In genomic region chr7:113167092-113167491, GRCm38 (mm10) we compare ENCODE assay signal across 10 mouse cellular contexts. TPM values are rescaled to one million over a fixed set of nuclear protein-coding genes. Genes with fewer than 3 reads are reported as not detected.
DNase-seq lines count a peak whose midpoint lies in the region; ATAC-seq and TF ChIP-seq lines count a peak whose summit lies in the region.
"Had no signal": no experiment of that assay in that cellular context is flagged by ENCODE, and none has a peak within 500 bp of the region (broad histone marks: within the 10 kb centered on the region; RNA-seq: fewer than 3 reads in every experiment).

No protein-coding gene starts in this region.

- peak overlapping the region; percentile 49 for H3K27ac ChIP-seq in layer of hippocampus, adult 2 months
- H3K27ac ChIP-seq in embryonic facial prominence, embryonic 14.5 days (replicated peaks; ENCODE audit: low read depth, low read length) = no peak overlapping the region
- H3K27ac ChIP-seq: embryonic facial prominence, embryonic 15.5 days; midbrain, embryonic 12.5 days had no signal

- no peak overlapping the region for H3K4me3 ChIP-seq in layer of hippocampus, adult 2 months
- no peak overlapping the region for H3K4me3 ChIP-seq in embryonic facial prominence, embryonic 14.5 days (ENCODE audit: low read depth, low read length)
- H3K4me3 ChIP-seq: embryonic facial prominence, embryonic 15.5 days; midbrain, embryonic 12.5 days had no signal

- H3K36me3 ChIP-seq in embryonic facial prominence, embryonic 14.5 days (ENCODE audit: control insufficient read depth, insufficient read depth, low read length) = no peaks in the 10 kb centered on the region
- H3K36me3 ChIP-seq: embryonic facial prominence, embryonic 15.5 days; midbrain, embryonic 12.5 days had no signal

- WGBS in embryonic facial prominence, embryonic 14.5 days = 40% methylated on average over 8 of the region's 8 CpGs

- peak; percentile 90 for TF ChIP-seq CTCF in layer of hippocampus, adult 2 months (conservative IDR thresholded peaks at IDR 0.05)

- no peaks in the 10 kb centered on the region for H3K9me3 ChIP-seq in embryonic facial prominence, embryonic 14.5 days (ENCODE audit: control insufficient read depth, low read length)
- H3K9me3 ChIP-seq: embryonic facial prominence, embryonic 15.5 days; midbrain, embryonic 12.5 days had no signal

- ATAC-seq in embryonic facial prominence, embryonic 14.5 days (ENCODE audit: low read depth) = 0 out of 2 replicates have a peak, but pooled peaks have one; percentile 30
- ATAC-seq in erythroid progenitor cell, adult 5-6 weeks (replicated peaks; ENCODE audit: low FRiP score, poor library complexity, severe bottlenecking) = no peak

- no peak overlapping the region for H3K9ac ChIP-seq in embryonic facial prominence, embryonic 14.5 days (ENCODE audit: low read depth, low read length)
- H3K9ac ChIP-seq: embryonic facial prominence, embryonic 15.5 days; midbrain, embryonic 12.5 days had no signal

- H3K4me2 ChIP-seq in embryonic facial prominence, embryonic 14.5 days (ENCODE audit: low read depth, low read length) = no peak overlapping the region
- H3K4me2 ChIP-seq: embryonic facial prominence, embryonic 15.5 days; midbrain, embryonic 12.5 days had no signal

- no peaks in the 10 kb centered on the region for H3K4me1 ChIP-seq in embryonic facial prominence, embryonic 14.5 days (ENCODE audit: control insufficient read depth, insufficient read depth, low read length)
- H3K4me1 ChIP-seq: embryonic facial prominence, embryonic 15.5 days; midbrain, embryonic 12.5 days had no signal

- DNase-seq in layer of hippocampus, adult 2 months (ENCODE audit: low spot score in 2 of 2) = peak in 1 of 2 experiments; percentile 48
- DNase-seq in layer of hippocampus, postnatal 36 days = no peak
- DNase-seq in Muller cell, postnatal 12 days (ENCODE audit: inconsistent ontology term) = peak; percentile 63
- peak; percentile 88 for DNase-seq in embryonic facial prominence, embryonic 14.5 days (ENCODE audit: low spot score)
- peak; percentile 30 for DNase-seq in kidney, adult 11 months
- peak; percentile 69 for DNase-seq in lung, postnatal 36 days
- no peak for DNase-seq in urinary bladder, postnatal 10 days (ENCODE audit: low spot score)

- H3K27me3 ChIP-seq in embryonic facial prominence, embryonic 14.5 days (replicated peaks; ENCODE audit: control insufficient read depth, insufficient read depth, low read length) = no peaks in the 10 kb centered on the region
- H3K27me3 ChIP-seq: embryonic facial prominence, embryonic 15.5 days; midbrain, embryonic 12.5 days had no signal

RNA-seq across cellular contexts. Expression of gene Arntl, which starts 40.2 kb away (rescaled TPM):
- 10 to 100 TPM; 34.9 to 40.3 TPM for total RNA-seq in layer of hippocampus, adult 2 months (2021)
- total RNA-seq in layer of hippocampus, postnatal 36 days (2021) = 10 to 100 TPM; 38.3 to 39.3 TPM
- 8.5 and 9.6 TPM in 2 replicates for polyA plus RNA-seq in embryonic facial prominence, embryonic 14.5 days (2014; fragmentation: Nextera tagmentation; extraction: Ambion mirVana)
- total RNA-seq in erythroid progenitor cell, adult 5-6 weeks (2015; ENCODE audit: low replicate concordance) = 5.8 and 12.6 TPM in 2 replicates
- 4.7 and 5.4 TPM in 2 replicates for total RNA-seq in erythroid progenitor cell, adult 5-6 weeks (2017; ENCODE audit: low replicate concordance)

Comparison
In these comparisons a context has a peak if more than half of its experiments do, and no peak if none do; other contexts are left out.
1. DNase-seq: peak in Muller cell, postnatal 12 days (single experiment), embryonic facial prominence, embryonic 14.5 days (single experiment), kidney, adult 11 months (single experiment) and lung, postnatal 36 days (single experiment); none in layer of hippocampus, postnatal 36 days (0 of 2) and urinary bladder, postnatal 10 days (single experiment).